Mouse (Mus musculus) frontal cortex, adult 2 months (tissue): ENCODE results near the gene Parvg. TPM values are rescaled to one million over a fixed set of nuclear protein-coding genes. Genes with fewer than 3 reads are reported as not detected.
"Not testable (repeated sequence)": the region's sequence is repeated elsewhere in the genome, so short reads cannot be mapped to it uniquely, and the experiment has no call there.

ENCODE experiments used
- DNase-seq, 2 experiments: peaks; one replicate each; pipeline ENCODE4 v3.0.0; 2022; ENCODE audit warnings: low spot score in 1 of 2; ENCODE audit errors: extremely low spot score in 1 of 2
- polyA plus RNA-seq: library from polyadenylated mRNA; depleted of rRNA; stranded (reverse); fragments of >200 nt; gene quantifications from 2 replicates; pipeline ENCODE4 v1.2.3, GENCODE M21; 2012; rRNA removed

The Parvg gene
- polyA plus RNA-seq = 5.0 and 5.4 TPM in 2 replicates

- DNase-seq = no peak
Observed at GRCm38 (mm10) chr15:84323966-84324869, at the start of gene Parvg. TSS of gene Parvg (plus strand) at chr15:84324026.

GRCm38 (mm10) chr15:84276066-84276465 is 47.8 kb upstream of the Parvg start:
- DNase-seq = no peak

- DNase-seq = no peak
Observed at GRCm38 (mm10) chr15:84278091-84278490, 45.7 kb upstream of the Parvg start.

- DNase-seq = no peak
Observed at GRCm38 (mm10) chr15:84278656-84279055, 45.2 kb upstream of the Parvg start.

GRCm38 (mm10) chr15:84280309-84280708 is 43.5 kb upstream of the Parvg start:
- no peak for DNase-seq

GRCm38 (mm10) chr15:84280712-84281347 is 43.0 kb upstream of the Parvg start:
- no peak for DNase-seq

- no peak for DNase-seq
Observed at GRCm38 (mm10) chr15:84282206-84283085, 41.4 kb upstream of the Parvg start.

GRCm38 (mm10) chr15:84284059-84284458 is 39.8 kb upstream of the Parvg start:
- DNase-seq = peak in 1 of 2 experiments; percentile 63

GRCm38 (mm10) chr15:84285453-84285852 is 38.4 kb upstream of the Parvg start:
- no peak for DNase-seq

GRCm38 (mm10) chr15:84288953-84289352 is 34.9 kb upstream of the Parvg start:
- not testable (repeated sequence) for DNase-seq

- no peak for DNase-seq
Observed at GRCm38 (mm10) chr15:84291097-84291496, 32.7 kb upstream of the Parvg start.

GRCm38 (mm10) chr15:84293590-84293989 is 30.2 kb upstream of the Parvg start:
- no peak for DNase-seq

GRCm38 (mm10) chr15:84294391-84294790 is 29.4 kb upstream of the Parvg start:
- no peak for DNase-seq

GRCm38 (mm10) chr15:84295225-84295624 is 28.6 kb upstream of the Parvg start:
- DNase-seq = no peak

- no peak for DNase-seq
Observed at GRCm38 (mm10) chr15:84297454-84297853, 26.4 kb upstream of the Parvg start.

- peak; percentile 44 to 79 for DNase-seq
Observed at GRCm38 (mm10) chr15:84298804-84299370, 24.9 kb upstream of the Parvg start.

- peak in 1 of 2 experiments; percentile 54 for DNase-seq
Observed at GRCm38 (mm10) chr15:84299662-84300333, 24.0 kb upstream of the Parvg start.

GRCm38 (mm10) chr15:84300591-84300990 is 23.2 kb upstream of the Parvg start:
- DNase-seq = no peak

GRCm38 (mm10) chr15:84301026-84301425 is 22.8 kb upstream of the Parvg start:
- DNase-seq = peak in 1 of 2 experiments; percentile 63
